Mouse (Mus musculus): Measurements from ENCODE around the gene Cdh20. TPM values are rescaled to one million over a fixed set of nuclear protein-coding genes. Genes with fewer than 3 reads are reported as not detected.

The Cdh20 gene
- 0.03 and 0.07 TPM in 2 replicates for polyA plus RNA-seq (2012; rRNA removed)

DNA sequence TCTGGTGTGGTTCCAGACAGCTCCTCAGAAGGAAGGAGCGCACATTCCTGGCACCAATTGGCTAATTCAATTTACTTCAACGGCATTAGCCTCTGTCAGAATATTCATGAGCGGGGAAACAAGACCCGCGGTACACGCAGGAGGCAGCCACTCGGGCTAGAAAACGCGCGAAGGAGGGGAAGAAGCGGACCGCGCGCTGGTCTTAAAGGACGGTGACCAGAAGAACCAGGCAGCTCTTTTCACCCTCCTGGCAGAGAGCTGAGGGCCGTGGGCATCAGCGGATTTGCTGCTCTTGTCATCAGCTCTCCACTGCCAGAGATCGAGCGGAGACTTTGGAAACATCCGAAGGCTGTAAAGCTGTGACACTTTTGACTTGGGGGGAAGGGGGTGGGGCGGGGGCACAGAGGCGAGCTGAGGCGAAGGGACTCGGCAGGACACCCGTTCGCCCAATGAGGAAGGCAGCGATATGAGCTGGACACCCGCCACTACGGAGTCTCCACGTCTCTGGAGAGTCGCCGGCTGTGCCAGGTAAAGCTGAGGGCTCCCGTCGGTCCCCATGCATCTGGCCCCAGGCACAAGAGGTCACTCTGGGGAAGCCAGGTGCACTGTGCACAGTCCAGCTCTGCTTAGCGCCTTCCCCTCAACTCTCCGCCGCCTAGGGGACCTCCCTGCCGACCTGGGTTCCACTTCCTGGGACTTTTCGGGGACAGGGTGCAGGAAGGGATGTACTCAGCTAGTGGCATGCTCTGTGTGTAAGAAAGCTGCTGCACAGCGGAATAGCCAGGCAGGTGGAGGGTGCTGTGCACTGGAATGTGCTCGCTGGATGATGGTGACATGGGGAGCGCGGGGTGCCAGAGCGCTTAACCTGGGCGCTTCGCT is at the start of gene Cdh20:
TSS of gene Cdh20 (plus strand) at position 159 of the 879 bp plus-strand sequence.
- no peak for DNase-seq (ENCODE audit: low spot score)

DNA sequence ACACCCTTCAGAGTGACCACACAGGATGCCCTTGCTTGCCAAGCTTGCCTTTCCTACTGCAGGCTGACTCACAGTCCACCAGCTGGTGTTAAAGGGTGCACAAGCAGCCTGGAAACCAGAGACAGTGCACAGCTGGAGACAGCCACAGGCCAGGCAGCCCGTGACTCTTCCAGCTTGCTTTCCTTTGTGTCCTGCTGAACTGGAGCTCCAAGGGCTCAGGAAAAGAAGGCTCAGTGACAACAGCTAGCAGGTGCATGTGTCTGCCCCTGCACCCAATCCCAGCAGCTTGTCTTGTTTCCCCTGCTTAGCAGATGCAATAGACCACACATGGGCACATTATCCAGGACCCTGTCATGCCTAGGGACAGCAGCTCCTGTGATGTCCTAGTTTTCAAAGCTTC is 21.5 kb upstream of the Cdh20 start:
- no peak for DNase-seq (ENCODE audit: low spot score)

DNA sequence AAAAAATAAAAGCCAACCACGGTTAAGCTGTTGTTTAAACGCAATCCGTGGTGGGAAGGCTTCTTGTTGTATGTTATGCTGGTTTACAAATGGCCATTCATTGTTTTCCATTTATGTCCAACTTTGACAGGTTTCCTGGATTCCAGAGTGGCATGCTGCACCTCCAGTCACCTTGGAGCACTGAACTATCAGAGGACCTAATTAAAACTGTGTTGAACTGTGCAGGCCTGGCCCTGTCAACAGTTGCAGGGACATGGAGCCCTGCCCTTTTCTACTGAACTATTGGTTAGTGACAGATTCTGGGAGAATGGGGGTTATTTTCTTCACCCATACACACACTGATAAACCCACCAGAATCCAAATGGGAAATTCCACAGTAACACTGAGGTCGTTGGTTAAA is 20.9 kb upstream of the Cdh20 start:
- no peak for DNase-seq (ENCODE audit: low spot score)

- no peak for DNase-seq (ENCODE audit: low spot score)
Observed at GRCm38 (mm10) chr1:104754483-104754882, 13.8 kb upstream of the Cdh20 start.

DNA sequence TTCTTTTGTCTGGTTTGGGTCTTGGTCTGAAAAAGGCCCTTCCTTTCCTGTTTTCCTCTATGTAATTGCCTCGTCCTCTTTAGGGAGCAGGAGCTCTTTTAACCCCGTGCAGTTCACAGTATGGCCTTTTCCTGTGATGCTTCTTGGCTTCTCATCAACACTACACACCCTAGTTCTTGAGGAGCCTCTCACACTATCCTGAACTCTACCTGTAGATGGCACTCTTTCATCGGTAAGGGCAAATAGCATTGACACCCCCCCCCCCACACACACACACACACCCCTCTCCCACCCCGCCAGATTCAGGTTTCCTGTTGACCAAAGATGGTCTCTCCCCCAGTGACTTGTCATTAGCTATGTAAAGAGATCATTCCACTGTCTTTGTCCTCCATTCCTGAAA is 12.4 kb upstream of the Cdh20 start:
- DNase-seq (ENCODE audit: low spot score) = no peak

DNA sequence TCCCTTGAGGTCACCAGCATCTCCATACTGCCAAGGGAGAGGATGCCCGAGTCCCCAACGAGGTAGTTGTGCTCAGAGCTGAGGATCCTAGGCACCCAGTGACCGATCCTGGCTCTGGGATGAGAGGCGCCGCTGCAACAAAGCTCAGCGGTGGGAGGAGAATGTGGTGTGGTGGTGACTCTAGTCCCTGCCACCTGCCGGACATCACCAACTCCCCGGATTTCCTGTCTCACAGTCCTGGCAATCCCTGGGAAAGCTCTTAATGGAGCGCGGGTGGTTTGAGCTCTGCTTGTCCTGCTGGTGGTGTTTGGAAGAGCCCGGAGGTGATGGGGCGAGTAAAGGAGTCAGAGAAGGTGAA is 900 bp downstream of the Cdh20 start:
- DNase-seq (ENCODE audit: low spot score) = no peak

- DNase-seq (ENCODE audit: low spot score) = no peak
Observed at GRCm38 (mm10) chr1:104771937-104772336, 3.6 kb downstream of the Cdh20 start.

GRCm38 (mm10) chr1:104773207-104773606 is 4.9 kb downstream of the Cdh20 start:
- no peak for DNase-seq (ENCODE audit: low spot score)

DNA sequence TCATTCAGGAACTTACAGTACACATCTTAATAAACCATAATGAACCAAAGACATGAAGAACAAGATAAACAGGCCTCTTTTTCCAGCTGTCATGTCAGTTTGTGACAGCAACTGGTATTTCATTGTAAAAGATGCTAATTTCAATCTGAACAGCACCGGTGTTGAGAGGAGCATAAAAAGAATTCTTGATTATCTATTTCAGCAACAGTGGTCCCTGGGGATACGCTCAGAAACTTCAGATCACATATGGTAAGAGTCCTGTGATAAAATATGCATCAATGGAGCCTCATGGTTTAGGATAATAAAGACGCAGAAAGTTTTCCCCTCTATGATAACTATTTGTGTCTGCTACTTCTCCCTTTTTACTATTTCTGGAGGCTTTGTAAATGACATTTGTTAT is 25.2 kb downstream of the Cdh20 start:
- DNase-seq (ENCODE audit: low spot score) = no peak

GRCm38 (mm10) chr1:104796146-104796545 is 27.8 kb downstream of the Cdh20 start:
- no peak for DNase-seq (ENCODE audit: low spot score)

DNA sequence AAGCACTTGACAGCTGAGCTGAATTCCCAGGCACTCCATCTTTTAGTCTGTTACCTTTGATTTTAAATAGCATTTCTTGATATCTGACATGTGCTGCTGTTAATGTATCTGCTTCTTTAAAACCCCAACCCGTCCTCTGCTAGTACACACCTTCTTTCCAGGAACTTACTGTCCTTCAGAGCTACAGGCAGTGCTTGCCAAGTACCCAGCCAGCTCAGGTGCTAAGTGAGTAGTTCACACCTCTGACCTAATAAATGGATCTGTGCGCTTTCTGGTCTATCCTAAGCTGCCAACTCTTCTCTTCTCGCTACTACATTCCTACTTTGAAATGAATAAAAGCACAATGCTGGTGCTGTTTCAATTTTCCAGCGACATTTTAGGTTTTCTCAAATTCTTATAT is 28.8 kb downstream of the Cdh20 start:
- DNase-seq (ENCODE audit: low spot score) = no peak

GRCm38 (mm10) chr1:104804746-104805145 is 36.4 kb downstream of the Cdh20 start:
- DNase-seq (ENCODE audit: low spot score) = no peak

DNA sequence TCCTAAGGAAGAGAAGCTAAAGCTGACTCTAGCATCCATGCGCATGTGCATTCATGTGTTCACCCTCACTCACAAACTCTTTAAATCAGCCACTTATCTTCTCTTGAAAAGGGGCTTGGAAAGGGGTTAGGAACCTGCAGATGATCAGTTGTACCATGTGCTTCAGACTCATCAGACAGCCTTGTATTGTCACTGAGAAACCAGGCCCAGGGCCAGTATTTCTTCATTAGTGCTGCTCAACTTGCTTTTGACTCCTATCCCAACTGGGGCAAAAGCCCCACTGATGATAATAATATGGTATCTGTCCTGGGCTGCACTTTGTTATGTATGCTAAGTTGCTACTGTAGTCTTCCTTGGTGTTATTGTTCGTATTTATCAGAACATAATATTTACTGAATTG is 38.9 kb downstream of the Cdh20 start:
- no peak for DNase-seq (ENCODE audit: low spot score)

DNA sequence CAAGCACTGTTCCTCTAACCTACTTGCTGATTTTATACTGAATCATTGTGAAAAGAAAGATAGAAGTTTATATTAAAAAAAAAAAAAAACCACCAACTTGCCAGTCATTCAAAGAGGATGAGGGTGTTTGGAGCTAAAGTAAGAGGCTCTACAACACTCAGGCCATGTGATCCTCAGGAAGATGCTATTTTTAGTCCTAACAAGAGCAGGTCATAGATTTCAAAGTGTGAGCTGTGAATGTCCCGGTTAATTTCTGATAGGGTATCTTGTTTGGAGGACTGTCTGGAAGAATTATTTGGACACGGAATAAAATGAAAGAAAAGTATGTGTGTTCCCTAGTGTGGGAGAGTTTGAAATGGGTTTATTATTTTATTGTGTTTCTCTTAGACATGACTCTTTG is 49.2 kb downstream of the Cdh20 start:
- DNase-seq (ENCODE audit: low spot score) = no peak

DNA sequence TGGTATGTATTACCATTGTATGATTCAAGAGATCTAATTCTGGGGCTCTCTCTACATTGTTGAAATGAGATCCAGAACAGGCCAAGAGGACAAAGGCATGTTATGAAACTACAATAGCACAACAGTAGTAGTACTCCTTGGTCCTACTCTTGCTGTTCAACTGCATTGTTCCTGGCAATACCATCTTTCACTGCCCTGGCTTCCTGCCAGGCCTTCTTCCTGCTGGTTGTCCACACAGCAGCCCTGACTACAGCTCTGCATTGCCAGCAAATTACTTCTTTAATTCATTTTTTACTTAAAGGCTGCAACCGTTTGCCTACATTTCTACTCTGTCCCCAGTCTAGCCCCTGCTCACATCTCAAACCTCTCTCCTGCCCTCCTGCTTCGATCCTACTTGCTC is 59.8 kb downstream of the Cdh20 start:
- no peak for DNase-seq (ENCODE audit: low spot score)

GRCm38 (mm10) chr1:104838206-104838915 is 70.0 kb downstream of the Cdh20 start:
- no peak for DNase-seq (ENCODE audit: low spot score)

GRCm38 (mm10) chr1:104839051-104839450 is 70.7 kb downstream of the Cdh20 start:
- no peak for DNase-seq (ENCODE audit: low spot score)

- DNase-seq (ENCODE audit: low spot score) = no peak
Observed at GRCm38 (mm10) chr1:104848256-104848919, 80.1 kb downstream of the Cdh20 start.

DNA sequence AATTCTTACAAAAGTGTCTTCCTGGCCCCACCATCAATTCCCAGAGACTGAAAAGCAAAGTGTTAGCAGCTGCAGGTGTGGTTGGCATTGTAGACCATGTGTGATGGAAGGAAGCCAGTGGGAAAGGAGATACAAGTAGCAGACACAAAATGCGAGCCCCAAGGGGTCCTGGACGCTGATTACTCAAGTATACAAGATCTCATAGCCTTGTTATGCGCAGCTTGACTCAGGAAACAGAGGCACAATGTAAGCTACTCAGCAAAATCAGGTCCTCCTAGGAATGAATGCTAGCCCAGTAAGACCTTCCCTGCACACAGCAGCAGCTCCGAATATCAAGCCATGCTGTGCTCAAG is 80.6 kb downstream of the Cdh20 start:
- DNase-seq (ENCODE audit: low spot score) = no peak

- DNase-seq (ENCODE audit: low spot score) = no peak
Observed at GRCm38 (mm10) chr1:104877384-104877783, 109.1 kb downstream of the Cdh20 start.

DNA sequence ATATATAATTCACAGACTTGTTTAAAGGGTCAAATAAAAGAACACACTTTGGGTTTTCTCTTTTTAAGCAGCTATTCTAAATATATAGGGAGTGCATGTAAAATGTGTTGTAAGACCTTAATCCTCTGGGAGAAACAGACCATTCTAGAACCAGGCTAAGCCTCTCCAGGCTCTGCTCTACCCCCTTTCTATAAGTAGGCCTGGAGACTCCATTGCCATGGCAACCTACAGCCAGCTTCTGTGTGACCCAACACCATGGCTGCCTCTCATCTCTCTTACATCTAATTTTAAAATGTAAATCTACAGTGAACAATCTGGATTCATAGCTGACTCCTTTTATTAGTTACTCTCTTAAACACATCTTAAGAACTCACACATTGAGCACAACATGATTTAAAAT is 133.5 kb downstream of the Cdh20 start:
- DNase-seq (ENCODE audit: low spot score) = no peak

GRCm38 (mm10) chr1:104903409-104903808 is 135.1 kb downstream of the Cdh20 start:
- no peak for DNase-seq (ENCODE audit: low spot score)

DNA sequence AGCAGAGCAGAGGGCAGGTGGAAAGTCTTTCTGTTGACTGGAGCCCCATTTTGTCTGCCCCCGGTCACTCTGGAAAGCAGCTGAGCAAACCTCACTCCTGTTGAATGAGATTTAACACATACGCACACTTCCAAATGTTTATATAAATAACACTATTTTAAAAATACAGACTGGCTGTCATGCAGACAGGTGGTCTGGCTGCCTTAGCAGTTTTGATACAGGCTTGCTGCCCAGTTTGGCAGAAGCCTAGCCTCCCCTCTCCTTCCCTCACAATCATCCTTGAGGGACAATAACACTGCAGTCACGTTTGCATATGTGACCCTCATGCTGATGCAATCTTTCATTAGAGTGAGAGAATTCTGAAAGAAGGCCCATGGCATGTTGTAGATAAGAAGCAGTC is 144.1 kb downstream of the Cdh20 start:
- DNase-seq (ENCODE audit: low spot score) = no peak

All from urinary bladder, adult 2 months (tissue).